Mouse (Mus musculus) midbrain, postnatal 0 days (tissue): Measurements from ENCODE around the gene Lyg2. TPM values are rescaled to one million over a fixed set of nuclear protein-coding genes. Genes with fewer than 3 reads are reported as not detected.
A peak's percentile ranks its signal among the peaks of the same experiment; 100 is the strongest.

Experiments
- ATAC-seq: fragments of 200-750 bp; cut with Nextera tagmentation; 2 replicates; pipeline ENCODE4 v1.8.0; 2017; ENCODE audit warnings: moderate number of reproducible peaks, mild to moderate bottlenecking, moderate TSS enrichment, moderate library complexity; ENCODE audit not compliant: low FRiP score
- DNase-seq: peaks from one replicate; pipeline ENCODE4 v3.0.0-alpha.2; 2015; ENCODE audit warnings: low spot score
- H3K27ac ChIP-seq: fragments of 300-500 bp; sonication (generic); 2 replicates; pipeline ENCODE4 v1.5.1; 2014; ENCODE audit warnings: low read depth, mild to moderate bottlenecking, low read length, mixed read lengths
- H3K27me3 ChIP-seq: fragments of 300-500 bp; sonication (generic); 2 replicates; pipeline ENCODE4 v1.6.1; 2014; ENCODE audit warnings: low read length, control low read depth, mixed read lengths; ENCODE audit not compliant: insufficient read depth
- H3K36me3 ChIP-seq: fragments of 300-500 bp; sonication (generic); 2 replicates; pipeline ENCODE4 v1.6.1; 2014; ENCODE audit warnings: low read length, control low read depth, mixed read lengths; ENCODE audit not compliant: insufficient read depth
- H3K4me1 ChIP-seq: fragments of 300-500 bp; sonication (generic); 2 replicates; pipeline ENCODE4 v1.6.1; 2014; ENCODE audit warnings: mild to moderate bottlenecking, control low read depth, antibody characterized with exemption, low read length, mixed read lengths; ENCODE audit not compliant: insufficient read depth
- H3K4me2 ChIP-seq: fragments of 300-500 bp; sonication (generic); 2 replicates; pipeline ENCODE4 v1.6.1; 2014; ENCODE audit warnings: low read depth, mild to moderate bottlenecking, low read length, mixed read lengths; ENCODE audit not compliant: poor library complexity, severe bottlenecking
- H3K4me3 ChIP-seq: fragments of 300-500 bp; sonication (generic); 2 replicates; pipeline ENCODE4 v1.5.1; 2014; ENCODE audit warnings: low read depth, mild to moderate bottlenecking, low read length, moderate library complexity
- H3K9ac ChIP-seq: fragments of 300-500 bp; sonication (generic); replicated peaks from 2 replicates; pipeline ENCODE4 v1.6.1; 2014; ENCODE audit warnings: mild to moderate bottlenecking, low read length, moderate library complexity, mixed read lengths; ENCODE audit not compliant: poor library complexity, severe bottlenecking
- H3K9me3 ChIP-seq: fragments of 300-500 bp; sonication (generic); 2 replicates; pipeline ENCODE4 v1.6.1; 2016; ENCODE audit warnings: low read length, control low read depth
- CTCF ChIP-seq: IDR thresholded peaks from 2 replicates; pipeline ENCODE4 v1.5.1; 2016; ENCODE audit warnings: antibody characterized with exemption, mild to moderate bottlenecking
- WGBS: fragments of 180-500 bp; shearing (Covaris S2); extraction: QIAGEN DNeasy Blood & Tissue Kit; methylation state at CpG from one replicate; pipeline ENCODE4 v1.1.7; 2014; 5-methylcytosine and 5-hydroxymethylcytosine counted together
- polyA plus RNA-seq: library from polyadenylated mRNA; unstranded; fragments of >200 nt; fragmentation: Nextera tagmentation; extraction: Ambion mirVana; gene quantifications from 2 replicates; pipeline ENCODE4 v1.2.1, GENCODE M21; 2015
- total RNA-seq: library from RNA; depleted of rRNA; stranded (reverse); fragments of >200 nt; gene quantifications from 2 replicates; pipeline ENCODE4 v1.2.3, GENCODE M21; 2014

Gene Lyg2
- total and polyA plus RNA-seq, 2 experiments from 2014 or later = 0.07 TPM; not detected in 1

GRCm38 (mm10) chr1:37918096-37918495 lies 1.8 kb upstream of the Lyg2 start:
- no peak overlapping the region for H3K9ac ChIP-seq
- no peak for DNase-seq
- 86% methylated on average over 6 of the region's 6 CpGs for WGBS
- no peak for ATAC-seq
- H3K27me3 ChIP-seq = no peaks in the 10 kb centered on the region
- H3K4me2 ChIP-seq = no peak overlapping the region
- no peak overlapping the region for H3K4me3 ChIP-seq
- no peaks in the 10 kb centered on the region for H3K9me3 ChIP-seq
- H3K27ac ChIP-seq = no peak overlapping the region
- H3K4me1 ChIP-seq = no peaks in the 10 kb centered on the region
- no peaks in the 10 kb centered on the region for H3K36me3 ChIP-seq
- TF ChIP-seq CTCF = no peak

GRCm38 (mm10) chr1:37917666-37918065 lies 1.4 kb upstream of the Lyg2 start:
- no peaks in the 10 kb centered on the region for H3K4me1 ChIP-seq
- WGBS = 83% methylated on average over 13 of the region's 13 CpGs
- no peak overlapping the region for H3K4me3 ChIP-seq
- no peak for TF ChIP-seq CTCF
- no peak overlapping the region for H3K4me2 ChIP-seq
- ATAC-seq (no peak), DNase-seq (no peak)
- H3K9ac ChIP-seq = no peak overlapping the region
- no peaks in the 10 kb centered on the region for H3K27me3 ChIP-seq
- no peak overlapping the region for H3K27ac ChIP-seq
- no peaks in the 10 kb centered on the region for H3K36me3 ChIP-seq
- no peaks in the 10 kb centered on the region for H3K9me3 ChIP-seq

GRCm38 (mm10) chr1:37912751-37913150 lies 3.5 kb downstream of the Lyg2 start:
- H3K4me2 ChIP-seq = no peak overlapping the region

GRCm38 (mm10) chr1:37903178-37903577 lies 13.1 kb downstream of the Lyg2 start:
- H3K27me3 ChIP-seq = no peaks in the 10 kb centered on the region
- H3K9ac ChIP-seq = no peak overlapping the region
- H3K27ac ChIP-seq = no peak overlapping the region
- H3K4me2 ChIP-seq = no peak overlapping the region
- H3K4me3 ChIP-seq = no peak overlapping the region
- H3K9me3 ChIP-seq = no peaks in the 10 kb centered on the region
- H3K4me1 ChIP-seq = no peaks in the 10 kb centered on the region
- WGBS = 36% methylated on average over 6 of the region's 6 CpGs
- DNase-seq = peak; percentile 50
- no peak for ATAC-seq
- peak; percentile 60 for TF ChIP-seq CTCF
- H3K36me3 ChIP-seq = peaks cover 13% of the 10 kb centered on the region; the same call in 1 of the 2 replicates

More at GRCm38 (mm10) chr1:37912751-37913150, 3.5 kb downstream of the Lyg2 start:
- no peaks in the 10 kb centered on the region for H3K9me3 ChIP-seq
- DNase-seq (no peak), ATAC-seq (no peak)
- 73% methylated on average over 2 of the region's 2 CpGs for WGBS
- H3K27me3 ChIP-seq = no peaks in the 10 kb centered on the region
- no peaks in the 10 kb centered on the region for H3K36me3 ChIP-seq
- TF ChIP-seq CTCF = no peak
- H3K4me3 ChIP-seq = no peak overlapping the region
- no peak overlapping the region for H3K9ac ChIP-seq
- no peaks in the 10 kb centered on the region for H3K4me1 ChIP-seq
- H3K27ac ChIP-seq = no peak overlapping the region

- no peak overlapping the region for H3K4me3 ChIP-seq
- H3K27ac ChIP-seq = no peak overlapping the region
- H3K36me3 ChIP-seq = peaks cover 33% of the 10 kb centered on the region
- no peaks in the 10 kb centered on the region for H3K9me3 ChIP-seq
- WGBS = 58% methylated on average over 6 of the region's 6 CpGs
- H3K4me1 ChIP-seq = no peaks in the 10 kb centered on the region
- DNase-seq (no peak), ATAC-seq (no peak)
- no peak overlapping the region for H3K4me2 ChIP-seq
- TF ChIP-seq CTCF = no peak
- no peak overlapping the region for H3K9ac ChIP-seq
- H3K27me3 ChIP-seq = no peaks in the 10 kb centered on the region
Measured at GRCm38 (mm10) chr1:37900288-37900687, 16.0 kb downstream of the Lyg2 start.

GRCm38 (mm10) chr1:37899816-37900215 lies 16.5 kb downstream of the Lyg2 start:
- Histone ChIP-seq H3K27ac (no peak overlapping the region), H3K9me3 (no peaks in the 10 kb centered on the region), H3K4me2 (no peak overlapping the region), H3K36me3 (peaks cover 35% of the 10 kb centered on the region), H3K4me1 (no peaks in the 10 kb centered on the region), H3K9ac (no peak overlapping the region), H3K27me3 (no peaks in the 10 kb centered on the region), H3K4me3 (no peak overlapping the region)
- no peak for ATAC-seq
- no peak for DNase-seq
- 75% methylated on average over 4 of the region's 4 CpGs for WGBS
- no peak for TF ChIP-seq CTCF
